Mouse (Mus musculus): ENCODE measurements around the gene Cacng7.
A peak's percentile ranks its signal among the peaks of the same experiment; 100 is the strongest.

- peak; percentile 20; the same call in 1 of the 2 replicates for TF ChIP-seq CTCF (IDR thresholded peaks at IDR 0.05; ENCODE audit: low read depth)
- no peak for TF ChIP-seq EP300 (IDR thresholded peaks at IDR 0.05; ENCODE audit: low read depth)
Measured at GRCm38 (mm10) chr7:3412036-3412435, 79.3 kb downstream of the Cacng7 start.
